Mouse (Mus musculus) liver, embryonic 12.5 days (tissue): ENCODE results near the gene Zfp30. TPM values are rescaled to one million over a fixed set of nuclear protein-coding genes. Genes with fewer than 3 reads are reported as not detected.

Source experiments
- ATAC-seq: fragments of 200-750 bp; cut with Nextera tagmentation; 2 replicates; pipeline ENCODE4 v1.8.0; 2017; ENCODE audit warnings: moderate number of reproducible peaks, mild to moderate bottlenecking, moderate library complexity
- H3K27ac ChIP-seq: fragments of 300-500 bp; sonication (generic); 2 replicates; pipeline ENCODE4 v1.5.1; 2016; ENCODE audit warnings: mild to moderate bottlenecking
- H3K27me3 ChIP-seq: fragments of 300-500 bp; sonication (generic); replicated peaks from 2 replicates; pipeline ENCODE4 v1.6.1; 2016; ENCODE audit warnings: mild to moderate bottlenecking, moderate library complexity
- H3K36me3 ChIP-seq: fragments of 300-500 bp; sonication (generic); 2 replicates; pipeline ENCODE4 v1.6.1; 2016; ENCODE audit warnings: mild to moderate bottlenecking, moderate library complexity
- H3K4me1 ChIP-seq: fragments of 300-500 bp; sonication (generic); 2 replicates; pipeline ENCODE4 v1.6.1; 2016
- H3K4me2 ChIP-seq: fragments of 300-500 bp; sonication (generic); 2 replicates; pipeline ENCODE4 v1.6.1; 2016; ENCODE audit warnings: mild to moderate bottlenecking, moderate library complexity
- H3K4me3 ChIP-seq: fragments of 300-500 bp; sonication (generic); 2 replicates; pipeline ENCODE4 v1.5.1; 2016; ENCODE audit warnings: mild to moderate bottlenecking, moderate library complexity
- H3K9ac ChIP-seq: fragments of 300-500 bp; sonication (generic); 2 replicates; pipeline ENCODE4 v1.6.1; 2016; ENCODE audit warnings: mild to moderate bottlenecking, moderate library complexity
- H3K9me3 ChIP-seq: fragments of 300-500 bp; sonication (generic); replicated peaks from 2 replicates; pipeline ENCODE4 v1.6.1; 2016; ENCODE audit warnings: mild to moderate bottlenecking, moderate library complexity
- WGBS: fragments of 180-500 bp; shearing (Covaris S2); methylation state at CpG from one replicate; pipeline ENCODE4 v1.1.7; 2016; ENCODE audit not compliant: insufficient replicate concordance; 5-methylcytosine and 5-hydroxymethylcytosine counted together
- polyA plus RNA-seq: library from polyadenylated mRNA; unstranded; fragments of >200 nt; fragmentation: Nextera tagmentation; extraction: Ambion mirVana; gene quantifications from 2 replicates; pipeline ENCODE4 v1.2.1, GENCODE M21; 2016

The Zfp30 gene
- polyA plus RNA-seq, 1 experiment from 2014 or later, result 0.88 TPM

DNA sequence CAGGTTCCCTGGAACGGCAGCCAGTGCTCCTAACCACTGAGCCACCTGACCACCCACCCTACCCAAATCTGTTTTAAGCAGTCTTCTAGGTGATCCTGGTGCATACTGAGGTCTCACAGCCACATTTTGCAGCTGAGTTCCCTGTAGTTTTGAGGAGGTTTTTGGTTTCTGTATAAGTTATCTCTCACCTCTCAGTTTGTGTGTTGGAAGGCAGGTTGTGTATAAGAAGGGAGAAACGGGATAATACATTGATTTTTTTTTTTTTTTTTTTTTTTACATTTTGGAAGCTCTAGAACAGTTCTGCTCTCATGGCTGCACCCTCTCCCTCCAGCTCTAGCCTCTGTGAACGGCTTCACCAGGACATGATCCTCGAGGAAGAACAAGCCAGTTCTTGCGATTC is 2.1 kb downstream of the Zfp30 start:
- Histone ChIP-seq H3K27ac (no peak overlapping the region), H3K27me3 (no peaks in the 10 kb centered on the region), H3K4me3 (no peak overlapping the region), H3K36me3 (peaks cover 20% of the 10 kb centered on the region), H3K4me1 (peaks cover 21% of the 10 kb centered on the region; the same call in 1 of the 2 replicates), H3K9me3 (no peaks in the 10 kb centered on the region), H3K9ac (no peak overlapping the region), H3K4me2 (0 out of 2 replicates have a peak overlapping the region, but pooled peaks have one; percentile 95)
- 72% methylated on average over 5 of the region's 5 CpGs for WGBS
- no peak for ATAC-seq

DNA sequence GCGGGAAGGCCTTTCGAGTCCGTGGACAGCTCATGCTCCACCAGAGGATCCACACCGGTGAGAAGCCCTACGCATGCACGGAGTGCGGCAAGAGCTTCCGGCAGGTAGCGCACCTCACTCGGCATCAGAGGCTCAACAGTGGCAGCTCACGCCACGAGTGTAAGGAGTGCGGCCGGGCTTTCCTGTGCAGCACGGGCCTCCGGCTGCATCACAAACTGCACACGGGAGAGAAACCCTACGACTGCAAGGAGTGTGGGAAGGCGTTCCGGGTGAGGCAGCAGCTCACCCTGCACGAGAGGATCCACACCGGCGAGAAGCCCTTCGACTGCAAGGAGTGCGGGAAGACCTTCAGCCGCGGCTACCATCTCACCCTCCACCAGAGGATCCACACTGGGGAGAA is 9.1 kb downstream of the Zfp30 start:
- WGBS, result 34% methylated on average over 27 of the region's 27 CpGs
- peaks cover 22% of the 10 kb centered on the region for H3K27me3 ChIP-seq
- ATAC-seq, result no peak
- H3K36me3 ChIP-seq, result peaks cover 26% of the 10 kb centered on the region
- H3K9ac ChIP-seq, result no peak overlapping the region
- H3K27ac ChIP-seq, result no peak overlapping the region
- no peaks in the 10 kb centered on the region for H3K4me1 ChIP-seq
- H3K9me3 ChIP-seq, result no peaks in the 10 kb centered on the region
- no peak overlapping the region for H3K4me2 ChIP-seq
- no peak overlapping the region for H3K4me3 ChIP-seq

GRCm38 (mm10) chr7:29807046-29807445 is 23.2 kb downstream of the Zfp30 start:
- Histone ChIP-seq H3K4me1 (no peaks in the 10 kb centered on the region), H3K36me3 (no peaks in the 10 kb centered on the region), H3K4me3 (no peak overlapping the region), H3K9me3 (no peaks in the 10 kb centered on the region), H3K9ac (no peak overlapping the region), H3K27ac (no peak overlapping the region), H3K4me2 (no peak overlapping the region), H3K27me3 (no peaks in the 10 kb centered on the region)
- WGBS, result 63% methylated on average over 5 of the region's 5 CpGs
- ATAC-seq, result no peak

- H3K27me3 ChIP-seq, result no peaks in the 10 kb centered on the region
- no peak overlapping the region for H3K4me3 ChIP-seq
- H3K36me3 ChIP-seq, result no peaks in the 10 kb centered on the region
- H3K4me1 ChIP-seq, result peaks cover 34% of the 10 kb centered on the region
- 76% methylated on average over 1 of the region's 1 CpGs for WGBS
- no peak overlapping the region for H3K9ac ChIP-seq
- H3K4me2 ChIP-seq, result no peak overlapping the region
- ATAC-seq, result no peak
- H3K9me3 ChIP-seq, result no peaks in the 10 kb centered on the region
- no peak overlapping the region for H3K27ac ChIP-seq
Observed at GRCm38 (mm10) chr7:29812244-29812643, 28.4 kb downstream of the Zfp30 start.

DNA sequence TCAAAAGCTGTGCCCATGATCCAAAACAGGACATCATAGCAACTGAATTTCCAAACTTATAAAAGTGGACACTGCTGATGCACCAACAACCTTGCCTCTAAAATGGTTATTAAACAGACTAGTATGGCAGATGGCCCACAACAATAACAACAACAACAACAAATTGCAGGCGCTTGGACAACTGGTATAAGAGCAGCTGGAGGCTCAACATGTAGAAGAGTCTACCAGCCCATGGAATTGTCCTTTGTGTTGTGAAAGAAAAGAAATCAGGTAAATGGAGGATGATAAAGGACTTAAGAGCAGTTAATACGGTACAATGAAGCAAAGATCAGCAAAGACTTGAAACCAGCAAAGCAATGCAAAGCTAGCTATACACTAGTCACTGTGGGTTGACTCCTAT is 30.6 kb downstream of the Zfp30 start:
- Histone ChIP-seq H3K9me3 (no peaks in the 10 kb centered on the region), H3K4me2 (peak overlapping the region; percentile 90), H3K9ac (no peak overlapping the region), H3K27me3 (no peaks in the 10 kb centered on the region), H3K36me3 (no peaks in the 10 kb centered on the region), H3K4me1 (peaks cover 52% of the 10 kb centered on the region), H3K27ac (no peak overlapping the region), H3K4me3 (no peak overlapping the region)
- no peak for ATAC-seq
- WGBS, result 72% methylated on average over 2 of the region's 2 CpGs

GRCm38 (mm10) chr7:29815061-29815784 is 31.4 kb downstream of the Zfp30 start:
- Histone ChIP-seq H3K4me1 (peaks cover 59% of the 10 kb centered on the region), H3K9me3 (no peaks in the 10 kb centered on the region), H3K4me3 (peak overlapping the region; percentile 76), H3K36me3 (no peaks in the 10 kb centered on the region), H3K9ac (peak overlapping the region; percentile 69), H3K27me3 (no peaks in the 10 kb centered on the region), H3K4me2 (peak overlapping the region; percentile 90), H3K27ac (peak overlapping the region; percentile 59; the same call in 1 of the 2 replicates)
- ATAC-seq, result peak; percentile 49
- WGBS, result 4% methylated on average over 12 of the region's 12 CpGs

DNA sequence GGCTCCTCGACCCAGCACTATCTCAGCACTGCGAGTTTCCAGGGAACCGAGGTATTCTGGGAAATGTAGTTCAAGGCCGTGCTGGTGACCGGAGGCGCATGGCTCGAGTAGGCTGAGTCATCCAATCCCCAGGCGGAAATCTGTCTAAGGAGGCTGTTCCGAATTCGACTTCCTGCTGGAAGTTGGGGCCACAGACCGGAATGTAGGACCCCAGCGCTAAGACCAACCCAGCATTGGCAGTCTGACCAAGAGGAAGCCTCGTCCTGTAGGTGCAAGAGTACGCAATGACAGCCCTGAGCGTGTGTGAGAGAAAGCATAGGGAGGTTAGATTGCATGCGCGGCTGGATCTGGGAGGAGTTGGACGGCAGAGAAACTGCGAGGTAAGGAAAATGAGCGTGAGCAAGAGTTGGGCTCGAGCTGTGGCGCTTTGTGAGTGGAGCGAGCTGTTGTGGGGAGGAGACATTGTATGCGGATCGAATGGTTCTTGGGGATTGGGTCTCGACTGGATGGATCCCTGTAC is 32.2 kb downstream of the Zfp30 start, which contains the start of gene Zfp790:
Zfp790 (plus strand) TSS at position 205 of the 520 bp plus-strand sequence.
- H3K27me3 ChIP-seq, result no peaks in the 10 kb centered on the region
- peak within 1 kb of the TSS; percentile 76 for H3K4me3 ChIP-seq
- under 1% methylated on average over 26 of the region's 26 CpGs for WGBS
- H3K9ac ChIP-seq, result peak within 1 kb of the TSS; percentile 78
- peaks cover 59% of the 10 kb centered on the region for H3K4me1 ChIP-seq
- no peaks in the 10 kb centered on the region for H3K9me3 ChIP-seq
- peak; percentile 94 for ATAC-seq
- H3K36me3 ChIP-seq, result peaks cover 2% of the 10 kb centered on the region; the same call in 1 of the 2 replicates
- H3K27ac ChIP-seq, result peak within 1 kb of the TSS; percentile 82
- H3K4me2 ChIP-seq, result peak within 1 kb of the TSS; percentile 90

GRCm38 (mm10) chr7:29818619-29819254 is 34.9 kb downstream of the Zfp30 start:
- Histone ChIP-seq H3K9ac (peak overlapping the region; percentile 72), H3K27ac (peak overlapping the region; percentile 80), H3K9me3 (no peaks in the 10 kb centered on the region), H3K36me3 (peaks cover 28% of the 10 kb centered on the region), H3K4me2 (peak overlapping the region; percentile 77), H3K27me3 (no peaks in the 10 kb centered on the region), H3K4me1 (peaks cover 53% of the 10 kb centered on the region), H3K4me3 (peak overlapping the region; percentile 71)
- peak; percentile 68 for ATAC-seq
- 3% methylated on average over 12 of the region's 12 CpGs for WGBS

GRCm38 (mm10) chr7:29828001-29828400 is 44.2 kb downstream of the Zfp30 start:
- 90% methylated on average over 12 of the region's 12 CpGs for WGBS
- Histone ChIP-seq H3K36me3 (peaks cover 82% of the 10 kb centered on the region), H3K27ac (no peak overlapping the region), H3K9ac (no peak overlapping the region), H3K9me3 (peaks cover 12% of the 10 kb centered on the region; the same call in 1 of the 2 replicates), H3K4me1 (no peaks in the 10 kb centered on the region), H3K27me3 (no peaks in the 10 kb centered on the region), H3K4me3 (no peak overlapping the region), H3K4me2 (no peak overlapping the region)
- ATAC-seq, result no peak

GRCm38 (mm10) chr7:29829804-29830203 is 46.0 kb downstream of the Zfp30 start:
- H3K9me3 ChIP-seq, result peaks cover 12% of the 10 kb centered on the region; the same call in 1 of the 2 replicates
- peaks cover 66% of the 10 kb centered on the region for H3K36me3 ChIP-seq

GRCm38 (mm10) chr7:29836816-29837215 is 53.0 kb downstream of the Zfp30 start:
- H3K36me3 ChIP-seq, result peaks cover 3% of the 10 kb centered on the region; the same call in 1 of the 2 replicates
- no peaks in the 10 kb centered on the region for H3K9me3 ChIP-seq
- no peak overlapping the region for H3K9ac ChIP-seq
- 76% methylated on average over 1 of the region's 1 CpGs for WGBS
- no peak overlapping the region for H3K4me2 ChIP-seq
- H3K27me3 ChIP-seq, result no peaks in the 10 kb centered on the region
- no peaks in the 10 kb centered on the region for H3K4me1 ChIP-seq
- no peak overlapping the region for H3K4me3 ChIP-seq
- no peak overlapping the region for H3K27ac ChIP-seq
- ATAC-seq, result no peak

More at GRCm38 (mm10) chr7:29829804-29830203, 46.0 kb downstream of the Zfp30 start:
- H3K4me1 ChIP-seq, result no peaks in the 10 kb centered on the region
- no peak overlapping the region for H3K27ac ChIP-seq
- H3K4me2 ChIP-seq, result no peak overlapping the region
- H3K4me3 ChIP-seq, result no peak overlapping the region
- ATAC-seq, result no peak
- 89% methylated on average over 12 of the region's 12 CpGs for WGBS
- no peaks in the 10 kb centered on the region for H3K27me3 ChIP-seq
- H3K9ac ChIP-seq, result no peak overlapping the region

DNA sequence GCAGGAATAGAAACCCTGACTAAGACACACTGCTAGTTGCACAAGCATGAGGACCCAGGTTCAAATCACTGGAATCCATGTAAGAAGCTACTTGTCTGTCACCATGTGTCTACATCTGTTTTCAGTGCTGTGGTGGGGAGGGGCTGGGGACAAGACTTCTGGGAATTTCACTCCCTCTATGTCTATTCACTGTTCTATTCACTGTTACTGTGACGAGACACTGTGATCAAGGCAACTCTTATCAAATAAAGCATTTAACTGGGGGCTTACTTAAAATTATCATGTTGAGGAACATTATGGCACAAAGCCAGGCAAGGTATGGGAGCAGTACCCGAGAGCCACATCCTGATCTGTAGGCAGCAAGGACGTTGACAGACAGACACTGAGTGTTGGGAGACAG is 55.5 kb downstream of the Zfp30 start:
- H3K36me3 ChIP-seq, result peaks cover 5% of the 10 kb centered on the region; the same call in 1 of the 2 replicates
- H3K4me1 ChIP-seq, result no peaks in the 10 kb centered on the region
- no peak overlapping the region for H3K4me3 ChIP-seq
- no peak for ATAC-seq
- no peaks in the 10 kb centered on the region for H3K9me3 ChIP-seq
- no peaks in the 10 kb centered on the region for H3K27me3 ChIP-seq
- H3K4me2 ChIP-seq, result no peak overlapping the region
- 61% methylated on average over 3 of the region's 3 CpGs for WGBS
- H3K27ac ChIP-seq, result no peak overlapping the region
- no peak overlapping the region for H3K9ac ChIP-seq
